Comparison of ENCODE assay signal across 8 mouse cellular contexts in genomic region chr14:37134304-37135126, GRCm38 (mm10). TPM values are rescaled to one million over a fixed set of nuclear protein-coding genes. Genes with fewer than 3 reads are reported as not detected.
DNase-seq lines count a peak whose midpoint lies in the region; ATAC-seq and TF ChIP-seq lines count a peak whose summit lies in the region.

No protein-coding gene starts in this region.

- no peak for TF ChIP-seq POLR2A in cerebellum, adult 2 months (IDR thresholded peaks at IDR 0.05; ENCODE audit: borderline replicate concordance, insufficient read depth, low read length)
- no peak for TF ChIP-seq POLR2A in thymus, adult 2 months (IDR thresholded peaks at IDR 0.05; ENCODE audit: control insufficient read depth, extremely low read depth, insufficient read depth, low read length, poor library complexity)

- peaks cover 26% of the 10 kb centered on the region for H3K36me3 ChIP-seq in thymus, adult 2 months (ENCODE audit: control insufficient read depth, insufficient read depth, low read length)
- H3K36me3 ChIP-seq in hindbrain, embryonic 11.5 days (ENCODE audit: control insufficient read depth, insufficient read depth, low read length) = no peaks in the 10 kb centered on the region

- peak in 1 of 2 experiments; percentile 41 for DNase-seq in cerebellum, adult 2 months
- DNase-seq in cerebellum, postnatal 10 days = no peak
- DNase-seq in thymus, adult 2 months = no peak
- DNase-seq in thymus, postnatal 4 days = no peak
- DNase-seq in hindbrain, embryonic 11.5 days (ENCODE audit: low spot score) = no peak
- no peak for DNase-seq in frontal cortex, adult 2 months (ENCODE audit: extremely low spot score in 1 of 2, low spot score in 1 of 2)
- no peak for DNase-seq in spleen, adult 18-20 months

- peak overlapping the region; percentile 69 for H3K4me3 ChIP-seq in cerebellum, adult 2 months (replicated peaks; ENCODE audit: insufficient read depth, low read depth, low read length)
- H3K4me3 ChIP-seq in thymus, adult 2 months (ENCODE audit: control insufficient read depth, insufficient read depth, low read length) = peak overlapping the region; percentile 71
- peak overlapping the region; percentile 90 for H3K4me3 ChIP-seq in hindbrain, embryonic 11.5 days (ENCODE audit: low read depth, low read length)

- peak overlapping the region; percentile 54 for H3K4me2 ChIP-seq in hindbrain, embryonic 11.5 days (replicated peaks; ENCODE audit: low read depth, low read length)

- H3K9ac ChIP-seq in hindbrain, embryonic 11.5 days (ENCODE audit: low read depth, low read length) = peak overlapping the region; percentile 86

- no peaks in the 10 kb centered on the region for H3K27me3 ChIP-seq in cerebellum, adult 2 months (ENCODE audit: control insufficient read depth, insufficient read depth, low read length)
- H3K27me3 ChIP-seq in thymus, adult 2 months (ENCODE audit: control insufficient read depth, insufficient read depth, low read length) = no peaks in the 10 kb centered on the region
- H3K27me3 ChIP-seq in hindbrain, embryonic 11.5 days (ENCODE audit: control insufficient read depth, insufficient read depth, low read length) = no peaks in the 10 kb centered on the region

- 1% methylated on average over 40 of the region's 40 CpGs for WGBS in cerebellum, adult 2 months
- under 1% methylated on average over 40 of the region's 40 CpGs for WGBS in thymus, adult 2 months
- WGBS in hindbrain, embryonic 11.5 days = 3% methylated on average over 40 of the region's 40 CpGs

- H3K27ac ChIP-seq in cerebellum, adult 2 months (ENCODE audit: insufficient read depth, low read length) = peak overlapping the region; percentile 31
- no peak overlapping the region for H3K27ac ChIP-seq in thymus, adult 2 months (ENCODE audit: control insufficient read depth, insufficient read depth, low read length)
- peak overlapping the region; percentile 81 for H3K27ac ChIP-seq in hindbrain, embryonic 11.5 days (ENCODE audit: low read depth, low read length)

- no peak for ATAC-seq in hindbrain, embryonic 11.5 days (ENCODE audit: low FRiP score)
- ATAC-seq in megakaryocyte progenitor cell, adult 5-6 weeks (replicated peaks; ENCODE audit: poor library complexity) = peak; percentile 45

- TF ChIP-seq CTCF in cerebellum, adult 2 months (IDR thresholded peaks at IDR 0.05; ENCODE audit: borderline replicate concordance, insufficient read depth, low read depth, low read length) = no peak
- no peak for TF ChIP-seq CTCF in thymus, adult 2 months (IDR thresholded peaks at IDR 0.05; ENCODE audit: borderline replicate concordance, control insufficient read depth, extremely low read depth, insufficient read depth, low read length, poor library complexity)

- no peaks in the 10 kb centered on the region; the same call in 1 of the 2 replicates for H3K4me1 ChIP-seq in cerebellum, adult 2 months (ENCODE audit: control insufficient read depth, insufficient read depth, low read length)
- H3K4me1 ChIP-seq in thymus, adult 2 months (replicated peaks; ENCODE audit: control insufficient read depth, insufficient read depth, low read length) = no peaks in the 10 kb centered on the region
- no peaks in the 10 kb centered on the region for H3K4me1 ChIP-seq in hindbrain, embryonic 11.5 days (replicated peaks; ENCODE audit: control insufficient read depth, insufficient read depth, low read length)

- H3K9me3 ChIP-seq in hindbrain, embryonic 11.5 days (ENCODE audit: control insufficient read depth, low read length) = no peaks in the 10 kb centered on the region

RNA-seq across cellular contexts. Expression of gene Ghitm, which starts 0.6 kb away (rescaled TPM):
- polyA plus RNA-seq in cerebellum, adult 2 months (2012; rRNA removed) = 440 and 450 TPM in 2 replicates
- 104 and 115 TPM in 2 replicates for polyA plus RNA-seq in thymus, adult 2 months (2012; rRNA removed)
- 189 and 215 TPM in 2 replicates for polyA plus RNA-seq in hindbrain, embryonic 11.5 days (2014; fragmentation: Nextera tagmentation; extraction: Ambion mirVana)
- 106 and 118 TPM in 2 replicates for total RNA-seq in megakaryocyte progenitor cell, adult 5-6 weeks (2015)
- 124 and 128 TPM in 2 replicates for total RNA-seq in megakaryocyte progenitor cell, adult 5-6 weeks (2017)
- 306 and 313 TPM in 2 replicates for polyA plus RNA-seq in frontal cortex, adult 2 months (2012; rRNA removed)

RNA-seq across cellular contexts. Expression of gene 2610528A11Rik, which starts 20.7 kb away (rescaled TPM):
- 0.41 and 0.56 TPM in 2 replicates for polyA plus RNA-seq in cerebellum, adult 2 months (2012; rRNA removed)
- 2.0 and 2.9 TPM in 2 replicates for polyA plus RNA-seq in thymus, adult 2 months (2012; rRNA removed)
- polyA plus RNA-seq in hindbrain, embryonic 11.5 days (2014; fragmentation: Nextera tagmentation; extraction: Ambion mirVana) = 0.34 and 0.38 TPM in 2 replicates
- 1.7 and 2.1 TPM in 2 replicates for total RNA-seq in megakaryocyte progenitor cell, adult 5-6 weeks (2015)
- 1.5 TPM in 1 of 2 replicates, not detected in the other for total RNA-seq in megakaryocyte progenitor cell, adult 5-6 weeks (2017)
- polyA plus RNA-seq in frontal cortex, adult 2 months (2012; rRNA removed) = 2.9 and 4.0 TPM in 2 replicates

RNA-seq across cellular contexts. Expression of gene Cdhr1, which starts 36.4 kb away (rescaled TPM):
- polyA plus RNA-seq in cerebellum, adult 2 months (2012; rRNA removed) = 1.0 and 1.1 TPM in 2 replicates
- polyA plus RNA-seq in thymus, adult 2 months (2012; rRNA removed) = 6.8 and 7.2 TPM in 2 replicates
- polyA plus RNA-seq in hindbrain, embryonic 11.5 days (2014; fragmentation: Nextera tagmentation; extraction: Ambion mirVana) = 1.2 and 2.3 TPM in 2 replicates
- not detected in 2 replicates for total RNA-seq in megakaryocyte progenitor cell, adult 5-6 weeks (2015)
- total RNA-seq in megakaryocyte progenitor cell, adult 5-6 weeks (2017) = not detected in 2 replicates
- 112 and 126 TPM in 2 replicates for polyA plus RNA-seq in frontal cortex, adult 2 months (2012; rRNA removed)

Comparison
In these comparisons a context has a peak if more than half of its experiments do, and no peak if none do; other contexts are left out.
1. RNA of gene Cdhr1, which starts 36.4 kb away (polyA plus RNA-seq): 112 to 126 TPM in frontal cortex, adult 2 months; 6.8 to 7.2 TPM in thymus, adult 2 months, 1.2 to 2.3 TPM in hindbrain, embryonic 11.5 days and 1.0 to 1.1 TPM in cerebellum, adult 2 months; every median in the first group is over 10 times any median in the second.
2. Peak in every context shown above with its lines, with median percentiles within 50 percentile points of each other: H3K4me3 ChIP-seq.